Mouse (Mus musculus): ENCODE measurements around the gene Tcf7l2. TPM values are rescaled to one million over a fixed set of nuclear protein-coding genes. Genes with fewer than 3 reads are reported as not detected.

The Tcf7l2 gene
- polyA plus RNA-seq, 1 experiment from 2014 or later: 29.6 TPM

DNA sequence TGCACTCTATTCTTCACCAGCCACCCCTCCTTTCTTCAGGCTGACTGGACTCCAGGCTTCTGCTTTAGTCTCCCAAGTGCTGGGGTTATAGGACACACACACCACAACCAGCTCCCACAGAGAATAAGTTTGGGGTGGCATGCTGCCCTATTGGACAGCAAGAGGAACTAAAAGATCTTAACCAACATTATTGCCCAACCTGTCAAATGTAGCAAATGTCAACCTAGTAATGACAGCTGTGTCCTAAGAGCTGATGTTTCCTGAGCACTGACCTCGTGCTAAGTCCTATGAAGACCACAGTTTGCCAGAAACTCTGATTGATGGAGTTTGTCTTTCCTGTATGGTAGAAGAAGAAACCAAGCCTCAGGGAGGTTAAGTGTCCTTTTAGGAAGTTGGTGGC is 61.5 kb downstream of the Tcf7l2 start:
- WGBS: 81% methylated on average over 1 of the region's 1 CpGs
- H3K9me3 ChIP-seq: no peaks in the 10 kb centered on the region
- H3K36me3 ChIP-seq: no peaks in the 10 kb centered on the region
- H3K9ac ChIP-seq: no peak overlapping the region
- no peak overlapping the region for H3K4me2 ChIP-seq
- H3K27ac ChIP-seq: no peak overlapping the region
- no peaks in the 10 kb centered on the region for H3K27me3 ChIP-seq
- H3K4me1 ChIP-seq (replicated peaks): peaks cover 15% of the 10 kb centered on the region
- no peak overlapping the region for H3K4me3 ChIP-seq
- ATAC-seq (ENCODE audit: low FRiP score): no peak

DNA sequence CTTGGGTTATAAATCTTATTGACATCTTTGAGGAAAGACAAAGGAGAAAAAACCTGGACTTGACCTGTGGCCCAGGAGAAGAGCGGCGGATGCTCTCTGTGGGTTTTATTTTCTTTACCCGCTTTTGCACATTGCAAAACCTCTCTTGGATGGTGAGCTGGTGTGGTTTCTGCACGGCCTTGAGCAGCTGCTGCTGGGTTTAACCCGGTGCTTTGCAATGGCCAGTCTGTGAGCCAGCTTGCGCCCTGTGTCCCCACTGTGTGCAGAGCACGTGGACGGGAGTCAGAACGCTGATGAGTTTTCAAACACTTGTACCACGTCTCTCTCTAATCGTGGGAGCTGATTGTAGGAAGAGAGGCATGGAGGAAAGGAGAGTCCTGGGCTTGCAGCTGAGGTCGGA is 62.2 kb downstream of the Tcf7l2 start:
- Histone ChIP-seq H3K4me3 (no peak overlapping the region), H3K4me1 (replicated peaks) (peaks cover 14% of the 10 kb centered on the region), H3K27me3 (no peaks in the 10 kb centered on the region), H3K9ac (no peak overlapping the region), H3K36me3 (no peaks in the 10 kb centered on the region), H3K27ac (no peak overlapping the region), H3K4me2 (no peak overlapping the region), H3K9me3 (no peaks in the 10 kb centered on the region)
- ATAC-seq (ENCODE audit: low FRiP score): no peak
- WGBS: 88% methylated on average over 12 of the region's 12 CpGs

DNA sequence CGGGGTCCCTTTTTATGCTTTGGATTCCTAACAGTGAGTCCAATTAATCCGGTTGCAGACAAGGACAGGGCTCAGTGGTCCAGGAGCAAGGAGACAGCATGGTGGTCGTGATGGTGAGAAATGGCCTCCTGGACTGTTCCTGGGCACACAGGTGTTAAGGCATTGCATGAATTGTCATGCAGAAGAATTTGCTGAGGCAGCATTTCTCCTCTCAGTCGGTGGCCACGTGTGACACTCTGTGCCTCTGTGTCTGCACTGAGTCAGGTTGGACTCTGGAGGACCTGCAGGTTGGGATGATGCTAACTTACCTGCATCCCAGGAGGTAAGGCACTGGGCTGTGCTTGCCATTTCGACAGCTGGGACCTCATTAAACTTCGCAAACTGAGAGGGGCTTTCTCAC is 63.2 kb downstream of the Tcf7l2 start:
- Histone ChIP-seq H3K9ac (no peak overlapping the region), H3K27me3 (no peaks in the 10 kb centered on the region), H3K4me1 (replicated peaks) (peaks cover 14% of the 10 kb centered on the region), H3K9me3 (no peaks in the 10 kb centered on the region), H3K36me3 (no peaks in the 10 kb centered on the region), H3K27ac (no peak overlapping the region), H3K4me2 (no peak overlapping the region), H3K4me3 (no peak overlapping the region)
- 84% methylated on average over 7 of the region's 7 CpGs for WGBS
- ATAC-seq (ENCODE audit: low FRiP score): no peak

DNA sequence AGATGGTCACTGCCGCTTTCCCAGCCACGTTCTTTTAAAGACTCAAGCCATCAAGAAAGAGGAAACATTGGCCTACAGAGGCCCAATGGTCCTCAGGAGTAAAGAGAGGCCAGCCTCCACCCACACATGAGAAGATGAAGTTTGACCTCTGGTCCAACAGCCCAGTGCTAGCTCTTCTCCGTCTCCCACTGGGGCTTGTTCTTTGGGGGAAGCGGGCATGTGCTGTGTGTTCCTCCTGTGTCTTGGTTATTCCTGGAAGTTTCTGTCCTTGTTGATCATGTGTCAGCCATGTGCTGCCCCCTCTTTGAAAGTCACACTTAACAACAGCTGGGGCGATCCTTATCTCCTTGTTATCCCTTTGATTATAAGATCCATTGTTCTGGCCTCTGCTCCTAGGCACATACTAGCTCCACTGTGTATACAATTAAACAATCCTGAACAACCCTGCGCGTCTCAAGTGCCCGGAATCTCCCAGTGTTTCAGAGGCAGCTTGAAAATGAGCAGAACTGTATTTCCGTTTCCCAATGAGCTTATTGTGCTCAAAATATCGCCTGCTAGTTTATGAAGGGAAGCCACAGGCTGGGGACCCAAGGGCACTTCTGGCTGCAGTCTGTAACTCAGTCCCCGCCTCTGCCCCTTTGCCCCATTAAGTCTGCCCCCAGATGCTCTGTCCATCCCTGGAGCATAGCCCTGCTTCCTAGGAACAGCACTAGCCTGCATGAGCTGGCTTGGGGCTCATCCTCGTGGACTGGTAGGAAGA is 65.0 kb downstream of the Tcf7l2 start:
- no peak overlapping the region for H3K27ac ChIP-seq
- H3K9me3 ChIP-seq: no peaks in the 10 kb centered on the region
- no peaks in the 10 kb centered on the region for H3K36me3 ChIP-seq
- no peaks in the 10 kb centered on the region for H3K27me3 ChIP-seq
- WGBS: 60% methylated on average over 12 of the region's 12 CpGs
- peaks cover 14% of the 10 kb centered on the region for H3K4me1 ChIP-seq (replicated peaks)
- ATAC-seq (ENCODE audit: low FRiP score): no peak
- H3K9ac ChIP-seq: 0 out of 2 replicates have a peak overlapping the region, but pooled peaks have one; percentile 2
- H3K4me3 ChIP-seq: no peak overlapping the region
- no peak overlapping the region for H3K4me2 ChIP-seq

DNA sequence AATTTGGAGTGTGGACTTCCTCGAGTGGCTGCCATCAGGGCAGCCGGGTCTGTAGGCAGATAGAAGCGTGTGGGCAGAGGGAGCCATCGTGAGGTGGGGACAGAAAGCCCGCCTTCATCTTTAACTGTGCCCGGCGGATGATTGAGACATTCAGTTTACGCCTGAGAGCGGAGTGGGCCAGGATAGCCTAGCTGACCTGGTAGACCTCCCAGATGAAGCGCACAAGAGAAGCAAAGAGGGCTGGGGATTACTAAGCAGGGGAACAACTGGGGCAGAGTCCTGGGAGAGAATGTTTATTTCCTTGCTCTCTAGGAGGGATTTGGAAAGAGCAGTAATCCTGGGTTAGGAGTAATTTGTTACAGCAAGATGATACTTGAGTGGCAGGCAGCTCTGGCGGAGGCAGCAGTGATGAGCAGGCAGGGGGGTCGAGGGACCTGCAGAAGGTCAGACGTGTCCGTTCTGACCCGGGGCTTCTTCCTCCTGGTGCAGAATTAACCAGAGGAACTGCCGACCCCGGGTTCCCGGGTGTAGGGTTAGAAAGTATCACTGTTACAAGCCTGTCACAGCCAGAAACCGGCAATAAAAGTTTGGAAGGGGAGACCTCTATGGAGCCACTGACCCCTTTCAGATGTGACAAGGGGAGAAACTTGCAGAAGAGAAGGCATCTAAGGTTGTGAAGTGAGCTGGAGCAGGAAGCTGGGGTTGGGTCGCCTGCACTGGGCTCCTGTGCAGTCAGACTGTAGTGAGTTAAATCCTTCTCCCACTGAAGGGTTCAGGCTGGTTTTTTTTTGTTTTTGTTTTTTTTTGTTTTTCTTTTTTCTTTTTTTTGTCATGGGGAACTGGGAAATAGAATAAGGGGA is 65.8 kb downstream of the Tcf7l2 start:
- Histone ChIP-seq H3K4me2 (no peak overlapping the region), H3K36me3 (no peaks in the 10 kb centered on the region), H3K4me3 (no peak overlapping the region), H3K9me3 (no peaks in the 10 kb centered on the region), H3K27me3 (no peaks in the 10 kb centered on the region), H3K9ac (0 out of 2 replicates have a peak overlapping the region, but pooled peaks have one; percentile 2), H3K4me1 (replicated peaks) (peaks cover 14% of the 10 kb centered on the region), H3K27ac (no peak overlapping the region)
- no peak for ATAC-seq (ENCODE audit: low FRiP score)
- WGBS: 31% methylated on average over 20 of the region's 20 CpGs

DNA sequence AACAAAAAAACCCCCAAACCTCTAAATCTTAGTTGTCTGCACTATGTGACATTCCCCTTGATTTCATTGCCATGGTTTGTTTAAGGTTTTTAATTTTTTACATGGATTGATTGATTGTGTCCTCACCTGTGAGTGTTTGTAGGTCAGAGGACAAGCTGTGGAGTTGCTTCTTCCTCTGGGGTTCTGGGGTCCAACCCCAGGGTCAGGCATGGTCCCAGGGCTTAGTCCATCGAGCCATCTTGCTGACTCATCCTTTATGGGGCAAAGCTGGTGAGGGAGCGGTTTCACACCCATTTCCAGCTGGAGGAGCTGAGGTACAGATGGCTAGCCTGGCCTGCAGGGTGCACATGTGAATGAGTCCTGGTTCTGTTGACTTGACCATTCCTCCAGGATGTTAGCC is 66.7 kb downstream of the Tcf7l2 start:
- Histone ChIP-seq H3K4me3 (no peak overlapping the region), H3K27me3 (no peaks in the 10 kb centered on the region), H3K36me3 (no peaks in the 10 kb centered on the region), H3K4me1 (replicated peaks) (peaks cover 14% of the 10 kb centered on the region), H3K9me3 (no peaks in the 10 kb centered on the region), H3K27ac (no peak overlapping the region), H3K9ac (no peak overlapping the region), H3K4me2 (no peak overlapping the region)
- WGBS: 86% methylated on average over 2 of the region's 2 CpGs
- ATAC-seq (ENCODE audit: low FRiP score): no peak

DNA sequence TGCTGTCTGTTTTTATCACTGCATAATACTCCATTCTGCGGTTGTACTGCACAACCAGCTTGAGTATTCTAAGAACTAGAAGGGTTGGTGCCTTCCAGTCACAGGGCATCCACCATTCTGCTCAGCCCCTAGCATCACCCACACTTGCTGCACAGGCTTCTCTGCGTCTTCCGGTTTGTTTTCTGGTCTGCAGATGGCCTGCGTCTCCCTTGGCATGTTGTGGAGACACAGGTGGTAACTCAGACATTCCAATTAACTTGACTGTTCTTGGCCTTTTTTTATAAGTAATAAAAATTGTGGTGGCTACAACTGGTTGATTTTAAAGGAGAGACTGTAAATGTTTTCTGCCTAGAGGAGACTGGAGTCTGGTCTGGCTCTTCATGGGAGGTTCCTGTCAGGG is 67.9 kb downstream of the Tcf7l2 start:
- no peak for ATAC-seq (ENCODE audit: low FRiP score)

DNA sequence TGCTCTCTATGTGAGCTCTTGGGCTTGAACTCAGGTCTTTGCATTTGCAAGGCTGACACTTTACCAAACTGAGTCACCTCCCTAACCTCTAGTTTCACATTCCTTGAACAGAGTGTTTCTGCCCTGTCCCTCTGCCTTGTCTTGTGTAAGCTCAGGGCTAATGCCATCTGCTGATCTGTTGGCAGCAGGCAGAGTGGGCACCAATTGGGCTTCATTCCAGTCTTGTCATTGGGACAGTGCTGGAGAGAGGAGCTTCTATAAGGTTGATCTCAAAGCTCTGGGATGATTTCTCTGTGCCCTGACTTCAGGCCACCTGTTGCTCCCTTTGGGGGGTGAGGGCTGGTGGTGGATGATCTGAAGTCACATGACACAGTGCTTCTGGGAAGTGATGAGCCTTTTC is 70.6 kb downstream of the Tcf7l2 start:
- Histone ChIP-seq H3K9ac (no peak overlapping the region), H3K4me2 (no peak overlapping the region), H3K36me3 (no peaks in the 10 kb centered on the region), H3K27ac (no peak overlapping the region), H3K27me3 (no peaks in the 10 kb centered on the region), H3K9me3 (no peaks in the 10 kb centered on the region), H3K4me1 (replicated peaks) (peaks cover 4% of the 10 kb centered on the region; the same call in 1 of the 2 replicates), H3K4me3 (no peak overlapping the region)
- no peak for ATAC-seq (ENCODE audit: low FRiP score)

More for the DNA sequence above, 67.9 kb downstream of the Tcf7l2 start:
- H3K27ac ChIP-seq: no peak overlapping the region
- H3K4me3 ChIP-seq: no peak overlapping the region
- no peak overlapping the region for H3K4me2 ChIP-seq
- H3K36me3 ChIP-seq: no peaks in the 10 kb centered on the region
- peaks cover 11% of the 10 kb centered on the region for H3K4me1 ChIP-seq (replicated peaks)
- H3K27me3 ChIP-seq: no peaks in the 10 kb centered on the region
- H3K9me3 ChIP-seq: no peaks in the 10 kb centered on the region
- H3K9ac ChIP-seq: no peak overlapping the region
- 94% methylated on average over 4 of the region's 4 CpGs for WGBS

DNA sequence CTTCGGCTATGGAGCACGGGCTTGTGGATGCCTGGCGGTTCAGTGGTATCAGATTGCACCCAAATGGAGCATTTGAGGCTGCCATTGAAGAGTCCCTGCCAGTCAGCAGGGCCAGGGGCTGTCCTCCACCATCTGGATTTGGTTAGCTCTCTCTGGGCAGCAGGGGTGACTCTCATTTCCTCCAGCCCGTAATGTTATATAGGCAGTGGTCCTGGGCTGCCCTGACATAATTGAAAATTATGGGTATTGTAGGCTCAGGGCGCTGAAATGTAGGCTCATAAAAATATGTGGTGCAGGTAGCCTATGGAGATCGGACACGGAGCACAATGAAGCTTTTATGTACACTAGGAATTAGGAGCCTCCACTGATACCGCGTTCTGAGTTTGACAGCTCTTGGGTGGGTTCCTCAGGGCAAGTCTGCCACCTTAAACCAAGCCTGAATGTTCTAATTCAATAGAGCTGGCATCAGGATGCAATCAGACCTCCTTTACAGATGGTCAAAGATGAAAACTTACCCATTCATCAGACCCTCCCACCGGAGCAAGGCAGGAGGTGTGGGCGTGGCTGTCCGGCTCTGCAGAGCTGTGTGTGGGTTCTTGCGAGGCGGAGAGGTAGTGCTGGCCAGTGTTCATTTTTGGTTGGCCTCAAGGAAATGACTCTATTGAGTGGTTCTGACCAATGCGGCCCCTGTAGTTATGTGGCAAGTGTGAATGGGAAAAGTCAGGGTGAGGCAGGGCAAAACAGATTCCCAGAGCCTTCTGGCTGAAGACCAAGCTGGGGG is 73.6 kb downstream of the Tcf7l2 start:
- ATAC-seq (ENCODE audit: low FRiP score): no peak
- no peak overlapping the region for H3K27ac ChIP-seq
- no peaks in the 10 kb centered on the region for H3K36me3 ChIP-seq
- H3K4me3 ChIP-seq: no peak overlapping the region
- no peak overlapping the region for H3K9ac ChIP-seq
- H3K4me2 ChIP-seq: no peak overlapping the region
- no peaks in the 10 kb centered on the region; the same call in 1 of the 2 replicates for H3K4me1 ChIP-seq (replicated peaks)
- 83% methylated on average over 15 of the region's 15 CpGs for WGBS
- no peaks in the 10 kb centered on the region for H3K9me3 ChIP-seq
- no peaks in the 10 kb centered on the region for H3K27me3 ChIP-seq

DNA sequence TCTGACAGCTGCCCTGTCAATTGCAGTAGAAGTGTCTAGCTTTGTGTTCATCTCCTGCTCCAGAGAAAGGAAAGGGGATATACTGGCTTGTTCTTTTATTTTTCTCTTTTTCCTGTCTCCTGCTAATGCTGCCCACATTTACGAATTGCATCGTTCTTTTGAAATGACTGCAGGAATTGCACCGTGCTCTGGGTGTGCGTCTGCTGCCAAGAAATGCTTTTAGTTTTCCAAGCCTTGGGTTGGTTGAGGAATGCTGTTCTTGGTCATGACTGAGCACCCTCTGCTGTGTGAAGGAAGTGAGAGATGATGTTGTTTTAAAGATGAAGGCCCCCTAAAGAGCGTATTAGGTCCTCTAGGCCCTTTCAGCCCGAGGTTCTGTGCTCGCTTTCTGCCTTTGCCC is 75.4 kb downstream of the Tcf7l2 start:
- H3K4me3 ChIP-seq: no peak overlapping the region
- ATAC-seq (ENCODE audit: low FRiP score): no peak
- no peaks in the 10 kb centered on the region for H3K36me3 ChIP-seq
- H3K4me2 ChIP-seq: no peak overlapping the region
- 80% methylated on average over 7 of the region's 7 CpGs for WGBS
- no peaks in the 10 kb centered on the region for H3K9me3 ChIP-seq
- no peak overlapping the region for H3K9ac ChIP-seq
- H3K27me3 ChIP-seq: no peaks in the 10 kb centered on the region
- H3K4me1 ChIP-seq (replicated peaks): no peaks in the 10 kb centered on the region; the same call in 1 of the 2 replicates
- no peak overlapping the region for H3K27ac ChIP-seq

DNA sequence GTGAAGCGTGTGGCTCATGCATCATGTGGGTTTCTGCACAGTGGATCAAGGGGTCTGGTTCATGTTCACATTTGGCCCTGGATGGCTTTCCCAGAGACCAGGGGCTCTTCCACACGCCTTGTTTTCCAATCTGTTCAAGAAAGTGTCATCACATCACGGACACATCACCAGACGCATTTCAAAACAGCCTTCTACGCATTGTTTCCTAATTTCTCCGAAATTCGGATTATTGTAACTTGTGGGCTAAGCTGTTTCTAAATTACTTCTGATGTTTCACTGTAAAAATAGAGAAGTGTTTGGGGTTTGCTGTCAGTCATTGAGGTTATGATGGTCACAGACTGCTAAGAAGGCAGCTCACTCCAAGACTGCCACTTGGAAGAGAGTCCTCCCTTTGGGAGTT is 78.6 kb downstream of the Tcf7l2 start:
- WGBS: 93% methylated on average over 7 of the region's 7 CpGs
- H3K27ac ChIP-seq: no peak overlapping the region
- H3K9me3 ChIP-seq: no peaks in the 10 kb centered on the region
- H3K27me3 ChIP-seq: no peaks in the 10 kb centered on the region
- no peak for ATAC-seq (ENCODE audit: low FRiP score)
- H3K4me3 ChIP-seq: no peak overlapping the region
- no peaks in the 10 kb centered on the region for H3K36me3 ChIP-seq
- no peak overlapping the region for H3K9ac ChIP-seq
- H3K4me1 ChIP-seq (replicated peaks): peaks cover 4% of the 10 kb centered on the region; the same call in 1 of the 2 replicates
- H3K4me2 ChIP-seq: no peak overlapping the region
